Mouse (Mus musculus): Measurements from ENCODE around the gene Rab36. TPM values are rescaled to one million over a fixed set of nuclear protein-coding genes. Genes with fewer than 3 reads are reported as not detected.
A peak's percentile ranks its signal among the peaks of the same experiment; 100 is the strongest.

Rab36 gene
- polyA plus RNA-seq, 1 experiment from 2014 or later: 1.9 TPM

GRCm38 (mm10) chr10:75067446-75067845 lies 30.6 kb downstream of the Rab36 start:
- H3K4me1 ChIP-seq (replicated peaks; ENCODE audit: control insufficient read depth, insufficient read depth): peaks cover 5% of the 10 kb centered on the region; the same call in 1 of the 2 replicates
- no peak overlapping the region for H3K27ac ChIP-seq (replicated peaks)
- no peak overlapping the region for H3K9ac ChIP-seq (ENCODE audit: low read length)
- no peaks in the 10 kb centered on the region for H3K9me3 ChIP-seq (ENCODE audit: control insufficient read depth, low read length)
- H3K36me3 ChIP-seq (ENCODE audit: control insufficient read depth, insufficient read depth, low read length): no peaks in the 10 kb centered on the region
- DNase-seq (ENCODE audit: low spot score): no peak
- no peaks in the 10 kb centered on the region for H3K27me3 ChIP-seq (ENCODE audit: control insufficient read depth, insufficient read depth, low read length)
- TF ChIP-seq EP300 (optimal IDR thresholded peaks at IDR 0.05): no peak
- no peak for TF ChIP-seq CTCF (IDR thresholded peaks at IDR 0.05; ENCODE audit: low read depth)
- no peak overlapping the region for H3K4me3 ChIP-seq (ENCODE audit: low read depth, low read length)
- ATAC-seq (ENCODE audit: low FRiP score, low TSS enrichment): no peak
- H3K4me2 ChIP-seq (replicated peaks; ENCODE audit: low read depth): no peak overlapping the region

DNA sequence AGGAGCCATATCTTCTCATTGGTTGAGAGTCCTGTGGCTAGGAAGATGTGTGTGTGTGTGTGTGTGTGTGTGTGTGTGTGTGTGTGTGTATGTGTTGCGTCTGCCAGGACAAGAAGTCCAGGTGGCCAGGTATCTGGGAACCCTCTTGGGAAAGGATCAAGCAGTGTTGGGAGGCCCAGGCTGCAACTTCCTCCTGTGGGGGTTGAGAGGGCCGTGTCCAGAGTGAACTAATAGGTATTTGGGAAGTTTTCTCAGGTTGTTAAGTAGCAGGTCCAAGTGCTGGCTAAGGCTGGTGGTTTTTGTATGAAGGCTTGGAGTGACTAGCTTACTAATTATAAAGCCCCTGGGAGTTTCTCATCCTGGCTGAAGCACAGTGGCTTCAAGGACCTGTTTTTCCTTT lies 31.2 kb downstream of the Rab36 start:
- WGBS: 24% methylated on average over 2 of the region's 2 CpGs
- no peak for ATAC-seq (ENCODE audit: low FRiP score, low TSS enrichment)
- no peak overlapping the region for H3K9ac ChIP-seq (ENCODE audit: low read length)
- H3K27me3 ChIP-seq (ENCODE audit: control insufficient read depth, insufficient read depth, low read length): no peaks in the 10 kb centered on the region
- DNase-seq (ENCODE audit: low spot score): no peak
- H3K9me3 ChIP-seq (ENCODE audit: control insufficient read depth, low read length): no peaks in the 10 kb centered on the region
- TF ChIP-seq CTCF (IDR thresholded peaks at IDR 0.05; ENCODE audit: low read depth) (no peak), EP300 (optimal IDR thresholded peaks at IDR 0.05) (no peak)
- H3K4me3 ChIP-seq (ENCODE audit: low read depth, low read length): no peak overlapping the region
- no peak overlapping the region for H3K4me2 ChIP-seq (replicated peaks; ENCODE audit: low read depth)
- no peak overlapping the region for H3K27ac ChIP-seq (replicated peaks)
- no peaks in the 10 kb centered on the region for H3K36me3 ChIP-seq (ENCODE audit: control insufficient read depth, insufficient read depth, low read length)
- H3K4me1 ChIP-seq (replicated peaks; ENCODE audit: control insufficient read depth, insufficient read depth): peaks cover 4% of the 10 kb centered on the region; the same call in 1 of the 2 replicates

DNA sequence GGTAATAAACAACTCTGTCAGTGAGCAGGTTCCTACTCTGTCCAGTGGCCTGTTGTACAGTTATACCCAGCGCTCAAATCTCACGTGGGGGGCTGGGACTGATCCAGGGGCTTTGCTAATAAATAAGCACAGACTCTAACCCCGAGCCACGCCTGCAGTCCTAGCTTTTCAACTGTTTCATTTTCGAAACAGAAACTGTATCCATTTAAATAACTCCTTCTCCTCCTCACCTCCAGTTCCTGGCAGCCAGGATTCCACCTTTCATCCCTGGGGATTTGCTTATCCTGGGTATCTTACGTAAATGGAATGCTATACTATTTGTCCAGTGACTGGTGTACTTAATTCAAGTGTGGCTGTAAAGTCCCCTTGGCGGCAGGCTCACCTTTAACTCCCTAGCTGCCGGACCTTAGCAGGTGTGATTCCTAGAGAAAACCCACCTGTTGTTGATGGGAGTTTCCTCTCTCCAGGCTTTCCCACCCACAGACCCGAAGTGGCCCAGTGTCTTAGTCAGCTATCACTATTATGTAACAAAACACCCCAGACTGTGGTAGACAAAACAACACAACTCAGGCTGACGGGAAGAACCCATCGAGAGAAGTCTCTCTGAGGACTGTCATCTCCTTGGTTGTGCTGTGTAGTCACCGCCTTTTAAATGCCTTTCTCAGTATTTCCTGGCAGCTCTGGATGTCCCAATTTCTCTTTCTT lies 31.9 kb downstream of the Rab36 start:
- Histone ChIP-seq H3K4me1 (replicated peaks; ENCODE audit: control insufficient read depth, insufficient read depth) (no peaks in the 10 kb centered on the region; the same call in 1 of the 2 replicates), H3K4me2 (replicated peaks; ENCODE audit: low read depth) (peak overlapping the region; percentile 19; the same call in 1 of the 2 replicates), H3K4me3 (ENCODE audit: low read depth, low read length) (no peak overlapping the region), H3K9ac (ENCODE audit: low read length) (no peak overlapping the region), H3K9me3 (ENCODE audit: control insufficient read depth, low read length) (no peaks in the 10 kb centered on the region), H3K36me3 (ENCODE audit: control insufficient read depth, insufficient read depth, low read length) (no peaks in the 10 kb centered on the region), H3K27ac (replicated peaks) (no peak overlapping the region), H3K27me3 (ENCODE audit: control insufficient read depth, insufficient read depth, low read length) (no peaks in the 10 kb centered on the region)
- ATAC-seq (ENCODE audit: low FRiP score, low TSS enrichment) (peak; percentile 47; the same call in 1 of the 2 replicates), DNase-seq (ENCODE audit: low spot score) (peak; percentile 28)
- TF ChIP-seq CTCF (IDR thresholded peaks at IDR 0.05; ENCODE audit: low read depth) (no peak), EP300 (optimal IDR thresholded peaks at IDR 0.05) (no peak)
- 28% methylated on average over 12 of the region's 12 CpGs for WGBS

GRCm38 (mm10) chr10:75070281-75070976 lies 33.6 kb downstream of the Rab36 start:
- Histone ChIP-seq H3K4me1 (replicated peaks; ENCODE audit: control insufficient read depth, insufficient read depth) (no peaks in the 10 kb centered on the region; the same call in 1 of the 2 replicates), H3K36me3 (ENCODE audit: control insufficient read depth, insufficient read depth, low read length) (no peaks in the 10 kb centered on the region), H3K27ac (replicated peaks) (0 out of 2 replicates have a peak overlapping the region, but pooled peaks have one; percentile 4), H3K4me2 (replicated peaks; ENCODE audit: low read depth) (no peak overlapping the region), H3K27me3 (ENCODE audit: control insufficient read depth, insufficient read depth, low read length) (no peaks in the 10 kb centered on the region), H3K9me3 (ENCODE audit: control insufficient read depth, low read length) (no peaks in the 10 kb centered on the region), H3K4me3 (ENCODE audit: low read depth, low read length) (no peak overlapping the region), H3K9ac (ENCODE audit: low read length) (no peak overlapping the region)
- 49% methylated on average over 11 of the region's 11 CpGs for WGBS
- ATAC-seq (ENCODE audit: low FRiP score, low TSS enrichment) (no peak), DNase-seq (ENCODE audit: low spot score) (no peak)
- no peak for TF ChIP-seq CTCF (IDR thresholded peaks at IDR 0.05; ENCODE audit: low read depth)
- no peak for TF ChIP-seq EP300 (optimal IDR thresholded peaks at IDR 0.05)

DNA sequence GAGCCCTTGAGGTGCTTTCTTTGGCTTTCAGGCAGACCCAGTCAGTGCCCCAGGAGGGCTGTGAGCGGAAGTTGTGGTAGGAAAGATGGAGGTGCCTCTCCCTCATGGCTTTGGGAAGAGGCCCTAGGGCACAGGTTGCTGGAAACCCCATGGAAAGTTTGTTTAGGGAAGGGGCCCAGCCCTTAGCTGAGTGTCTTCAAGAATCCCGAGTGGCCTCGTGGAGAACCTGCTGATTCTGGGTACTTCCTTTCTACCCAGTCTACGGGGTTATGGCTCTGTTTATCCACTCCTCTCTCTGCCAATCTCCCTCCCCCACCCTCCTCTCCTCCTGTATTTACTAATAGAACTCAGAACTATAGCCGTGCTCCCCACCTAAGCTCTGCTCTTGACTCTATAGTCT lies 38.8 kb downstream of the Rab36 start:
- H3K9ac ChIP-seq (ENCODE audit: low read length): no peak overlapping the region
- no peak overlapping the region for H3K4me2 ChIP-seq (replicated peaks; ENCODE audit: low read depth)
- DNase-seq (ENCODE audit: low spot score) (no peak), ATAC-seq (ENCODE audit: low FRiP score, low TSS enrichment) (no peak)
- H3K36me3 ChIP-seq (ENCODE audit: control insufficient read depth, insufficient read depth, low read length): no peaks in the 10 kb centered on the region
- no peaks in the 10 kb centered on the region for H3K27me3 ChIP-seq (ENCODE audit: control insufficient read depth, insufficient read depth, low read length)
- WGBS: 41% methylated on average over 5 of the region's 5 CpGs
- H3K9me3 ChIP-seq (ENCODE audit: control insufficient read depth, low read length): no peaks in the 10 kb centered on the region
- H3K4me3 ChIP-seq (ENCODE audit: low read depth, low read length): no peak overlapping the region
- no peak for TF ChIP-seq EP300 (optimal IDR thresholded peaks at IDR 0.05)
- H3K4me1 ChIP-seq (replicated peaks; ENCODE audit: control insufficient read depth, insufficient read depth): no peaks in the 10 kb centered on the region
- H3K27ac ChIP-seq (replicated peaks): no peak overlapping the region

All from stomach, postnatal 0 days (tissue).